Mouse (Mus musculus) G1E (cell line): ENCODE measurements around the gene Ctc1. TPM values are rescaled to one million over a fixed set of nuclear protein-coding genes. Genes with fewer than 3 reads are reported as not detected.

Experiments used
- ATAC-seq: 2 replicates; pipeline ENCODE4 v1.8.0; 2016; ENCODE audit warnings: mild to moderate bottlenecking; ENCODE audit not compliant: insufficient number of reproducible peaks, poor library complexity, low FRiP score, severe bottlenecking; ENCODE audit errors: extremely low read depth
- DNase-seq: peaks from one replicate; pipeline ENCODE4 v3.0.0; 2012; ENCODE audit warnings: low spot score
- H3K27me3 ChIP-seq: 2 replicates; pipeline ENCODE4 v1.6.1; 2012; ENCODE audit warnings: mild to moderate bottlenecking, low read length, inconsistent platforms; ENCODE audit not compliant: insufficient read depth
- H3K36me3 ChIP-seq: replicated peaks from 2 replicates; pipeline ENCODE3; 2012; ENCODE audit warnings: mild to moderate bottlenecking, inconsistent platforms
- H3K4me1 ChIP-seq: 2 replicates; pipeline ENCODE4 v1.6.1; 2012; ENCODE audit warnings: low read depth, low read length, inconsistent platforms, mixed read lengths; ENCODE audit not compliant: insufficient read depth
- H3K4me3 ChIP-seq: 2 replicates; pipeline ENCODE4 v1.5.1; 2012; ENCODE audit warnings: low read depth, mild to moderate bottlenecking, inconsistent platforms, low read length, moderate library complexity, mixed read lengths
- H3K9me3 ChIP-seq: replicated peaks from 2 replicates; pipeline ENCODE4 v1.6.1; 2012; ENCODE audit warnings: inconsistent platforms
- CTCF ChIP-seq: IDR thresholded peaks from 2 replicates; pipeline ENCODE4 v1.5.1; 2012; ENCODE audit warnings: low read depth, low read length, inconsistent platforms, mixed read lengths
- GATA1 ChIP-seq: IDR thresholded peaks from 2 replicates; pipeline ENCODE4 v1.6.1; 2012; ENCODE audit warnings: borderline replicate concordance, low read length, inconsistent platforms, mixed read lengths
- GATA2 ChIP-seq: IDR thresholded peaks from 2 replicates; pipeline ENCODE4 v1.6.1; 2012; ENCODE audit warnings: low read depth, low read length, inconsistent platforms, borderline replicate concordance
- POLR2AphosphoS5 ChIP-seq: IDR thresholded peaks from 2 replicates; pipeline ENCODE4 v1.6.1; 2012; ENCODE audit warnings: low read depth, low read length, inconsistent platforms; ENCODE audit not compliant: insufficient replicate concordance
- TAL1 ChIP-seq: conservative IDR thresholded peaks from 2 replicates; pipeline ENCODE4 v1.6.1; 2012; ENCODE audit warnings: low read depth, low read length, inconsistent platforms, mixed read lengths
- polyA plus RNA-seq: library from polyadenylated mRNA; stranded (reverse); fragments of >175 nt; gene quantifications from 2 replicates; pipeline ENCODE4 v1.2.3, GENCODE M21; 2012
- total RNA-seq, 2 experiments: library from RNA; stranded (forward) in 1 of 2; stranded (reverse) in 1 of 2; fragments of 200-1000 nt in 1 of 2; fragments of >200 nt in 1 of 2; fragmentation: Nextera tagmentation in 1 of 2; gene quantifications; 2 replicates each; pipeline ENCODE4 v1.2.3; 2014 to 2017

The Ctc1 gene
- total and polyA plus RNA-seq, 3 experiments = 19.9 to 104 (median 96.5) TPM

DNA sequence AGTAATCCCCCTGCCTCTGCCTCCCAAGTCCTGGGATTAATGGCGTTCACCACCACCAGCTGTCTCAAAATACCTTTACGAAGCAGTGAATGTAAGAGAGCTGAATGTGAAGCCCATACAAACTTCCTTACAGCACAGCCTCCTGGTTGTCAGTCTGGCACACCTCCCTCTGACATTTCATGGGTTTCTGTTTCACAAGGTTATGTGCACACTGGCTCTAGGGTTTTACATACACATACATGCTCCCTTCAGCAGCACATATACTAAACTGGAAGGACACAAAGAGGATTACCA, 59.0 kb downstream of the Ctc1 start:
- Histone ChIP-seq H3K4me3 (no peak overlapping the region), H3K36me3 (no peaks in the 10 kb centered on the region), H3K4me1 (peaks cover 61% of the 10 kb centered on the region), H3K9me3 (no peaks in the 10 kb centered on the region), H3K27me3 (0 out of 2 replicates have a peak, but pooled peaks cover 3% of the 10 kb centered on the region)
- DNase-seq (no peak), ATAC-seq (no peak)
- TF ChIP-seq CTCF = no peak
- no peak for TF ChIP-seq POLR2AphosphoS5
- TF ChIP-seq GATA1 = no peak
- no peak for TF ChIP-seq TAL1
- TF ChIP-seq GATA2 = no peak

DNA sequence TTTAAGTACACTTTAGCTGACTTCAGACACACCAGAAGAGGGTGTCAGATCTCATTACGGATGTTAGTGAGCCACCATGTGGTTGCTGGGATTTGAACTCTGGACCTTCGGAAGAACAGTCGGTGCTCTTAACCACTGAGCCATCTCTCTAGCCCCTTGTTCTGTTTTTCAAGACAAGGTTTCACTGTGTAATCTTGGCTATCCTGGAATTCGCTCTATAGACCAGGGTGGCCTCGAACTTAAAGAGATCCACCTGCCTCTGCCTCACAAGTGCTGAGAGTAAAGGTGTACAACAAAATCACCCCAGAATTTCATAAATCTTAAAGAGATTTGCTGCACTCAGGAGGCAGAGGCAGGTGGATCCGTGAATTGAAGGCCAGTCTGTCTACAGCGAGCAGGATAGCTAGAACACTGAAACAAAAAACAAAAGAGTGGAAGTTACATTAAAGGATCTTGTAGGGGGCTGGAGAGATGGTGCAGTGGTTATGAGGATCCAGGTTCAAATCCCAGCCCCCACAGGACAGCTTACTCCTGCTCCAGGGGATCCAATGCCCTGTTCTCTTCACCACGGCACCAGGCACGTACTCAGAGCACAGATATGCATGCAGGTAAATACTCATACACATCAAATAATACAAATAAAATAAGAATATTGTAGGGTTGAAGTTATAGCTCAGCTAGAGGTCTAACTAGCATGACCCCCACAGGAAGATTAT, 60.2 kb downstream of the Ctc1 start:
- H3K4me3 ChIP-seq = no peak overlapping the region
- H3K36me3 ChIP-seq = no peaks in the 10 kb centered on the region
- no peak for ATAC-seq
- no peaks in the 10 kb centered on the region for H3K9me3 ChIP-seq
- 0 out of 2 replicates have a peak, but pooled peaks cover 3% of the 10 kb centered on the region for H3K27me3 ChIP-seq
- DNase-seq = no peak
- peaks cover 58% of the 10 kb centered on the region for H3K4me1 ChIP-seq
- TF ChIP-seq POLR2AphosphoS5 (no peak), TAL1 (no peak), GATA1 (no peak), CTCF (no peak), GATA2 (no peak)

DNA sequence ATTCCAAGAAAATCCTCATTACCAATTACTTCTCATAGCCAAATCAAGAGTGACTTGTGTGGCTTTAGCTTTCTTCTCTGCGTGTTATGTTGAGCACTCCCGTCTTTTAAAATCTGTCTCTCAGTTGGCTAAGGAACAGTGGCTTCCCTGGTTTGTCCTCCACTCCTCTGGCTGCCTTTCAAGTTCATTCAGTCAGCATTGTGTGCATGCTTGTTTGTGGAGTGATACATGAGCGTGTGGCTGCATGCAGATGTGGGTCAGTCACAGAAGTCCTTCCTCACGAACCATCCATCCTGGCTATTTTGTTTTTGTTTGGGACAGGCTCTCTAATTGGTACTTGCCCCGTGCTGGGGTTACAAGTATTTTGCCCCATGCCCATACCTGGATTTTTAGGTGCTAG, 60.9 kb downstream of the Ctc1 start:
- DNase-seq (no peak), ATAC-seq (no peak)
- TF ChIP-seq GATA2 = no peak
- no peak for TF ChIP-seq GATA1
- no peak for TF ChIP-seq POLR2AphosphoS5
- no peak for TF ChIP-seq CTCF
- TF ChIP-seq TAL1 = no peak
- H3K9me3 ChIP-seq = no peaks in the 10 kb centered on the region
- H3K4me1 ChIP-seq = peaks cover 52% of the 10 kb centered on the region
- no peak overlapping the region for H3K4me3 ChIP-seq
- H3K36me3 ChIP-seq = no peaks in the 10 kb centered on the region
- peaks cover 8% of the 10 kb centered on the region for H3K27me3 ChIP-seq

DNA sequence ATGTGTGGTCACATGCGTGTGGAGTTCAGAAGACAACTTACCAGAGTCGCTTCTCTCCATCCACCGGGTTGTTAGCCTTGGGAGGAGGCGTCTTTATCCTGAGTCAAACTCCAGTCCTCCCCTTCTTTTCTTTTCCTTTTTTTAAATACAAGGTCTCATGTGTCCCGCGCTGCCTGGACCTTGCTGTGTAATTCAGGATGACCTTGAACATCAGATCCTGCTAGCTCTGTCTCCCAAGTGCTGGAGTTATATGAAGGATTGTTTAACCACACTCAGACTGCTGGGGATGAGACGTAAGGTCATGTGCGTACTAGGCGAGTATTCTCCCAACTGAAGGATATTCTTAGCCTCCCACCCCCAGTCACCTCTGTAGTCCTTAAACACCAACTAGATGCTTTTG, 61.6 kb downstream of the Ctc1 start:
- no peak for DNase-seq
- Histone ChIP-seq H3K27me3 (peaks cover 11% of the 10 kb centered on the region), H3K36me3 (no peaks in the 10 kb centered on the region), H3K4me1 (peaks cover 44% of the 10 kb centered on the region), H3K9me3 (no peaks in the 10 kb centered on the region), H3K4me3 (no peak overlapping the region)
- TF ChIP-seq GATA1 = no peak
- ATAC-seq = no peak

DNA sequence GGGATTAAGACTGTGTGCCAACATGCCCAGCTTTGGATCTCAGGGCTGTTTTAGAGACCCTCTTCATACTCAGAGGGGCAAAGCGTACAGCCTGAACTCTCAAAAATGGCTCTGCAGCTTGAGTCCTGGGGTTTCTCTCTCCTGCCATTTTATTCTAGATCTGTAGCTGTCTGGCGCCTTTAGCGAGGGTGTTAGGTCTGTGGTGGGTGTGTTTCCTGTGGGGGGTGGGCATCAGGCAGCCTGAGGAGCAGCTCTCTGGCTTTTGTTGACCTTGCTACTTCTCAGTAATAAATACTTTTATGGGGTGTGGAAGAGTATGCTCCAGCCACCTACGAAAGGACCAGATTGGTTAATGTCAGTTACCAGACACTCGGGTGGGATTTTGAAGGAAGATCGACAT, 62.3 kb downstream of the Ctc1 start:
- H3K4me1 ChIP-seq = peaks cover 40% of the 10 kb centered on the region

DNA sequence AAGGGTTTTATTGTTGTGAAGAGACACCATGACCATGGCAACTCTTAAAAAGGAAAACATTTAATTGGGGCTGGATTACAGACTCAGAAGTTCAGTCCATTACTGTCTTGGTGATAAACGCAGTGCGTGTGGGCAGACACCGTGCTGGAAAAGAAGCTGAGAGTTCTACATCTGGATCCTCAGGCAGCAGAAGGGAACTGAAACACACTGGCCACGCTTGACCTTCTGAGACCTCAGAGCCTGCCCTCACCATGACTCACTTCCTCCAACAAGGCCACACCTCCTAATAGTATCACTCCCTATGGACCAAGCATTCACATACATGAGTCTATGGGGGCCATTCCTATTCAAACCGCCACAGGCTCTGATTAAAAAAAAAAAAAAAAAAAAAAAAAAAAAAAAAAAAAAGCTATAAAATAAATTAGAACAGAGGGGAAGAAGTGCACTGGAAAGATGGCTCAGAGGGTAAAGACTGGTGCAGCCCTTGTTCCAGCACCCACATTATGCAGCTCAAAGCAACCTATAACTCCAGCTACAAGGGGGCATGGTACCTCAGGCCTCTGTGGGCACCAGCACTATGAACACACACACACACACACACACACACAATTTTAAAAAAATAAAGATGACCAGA, 63.2 kb downstream of the Ctc1 start:
- peaks cover 13% of the 10 kb centered on the region for H3K27me3 ChIP-seq
- no peak overlapping the region for H3K4me3 ChIP-seq
- TF ChIP-seq GATA1 = no peak
- TF ChIP-seq TAL1 = no peak
- TF ChIP-seq POLR2AphosphoS5 = no peak
- no peak for TF ChIP-seq GATA2
- TF ChIP-seq CTCF = no peak
- DNase-seq (no peak), ATAC-seq (no peak)
- no peaks in the 10 kb centered on the region for H3K9me3 ChIP-seq
- peaks cover 40% of the 10 kb centered on the region for H3K4me1 ChIP-seq
- no peaks in the 10 kb centered on the region for H3K36me3 ChIP-seq

More for the DNA sequence above, 62.3 kb downstream of the Ctc1 start:
- no peaks in the 10 kb centered on the region for H3K36me3 ChIP-seq
- no peak for TF ChIP-seq POLR2AphosphoS5
- TF ChIP-seq GATA2 = no peak
- no peak for TF ChIP-seq TAL1
- H3K4me3 ChIP-seq = no peak overlapping the region
- peaks cover 11% of the 10 kb centered on the region for H3K27me3 ChIP-seq
- DNase-seq (no peak), ATAC-seq (no peak)
- H3K9me3 ChIP-seq = no peaks in the 10 kb centered on the region

DNA sequence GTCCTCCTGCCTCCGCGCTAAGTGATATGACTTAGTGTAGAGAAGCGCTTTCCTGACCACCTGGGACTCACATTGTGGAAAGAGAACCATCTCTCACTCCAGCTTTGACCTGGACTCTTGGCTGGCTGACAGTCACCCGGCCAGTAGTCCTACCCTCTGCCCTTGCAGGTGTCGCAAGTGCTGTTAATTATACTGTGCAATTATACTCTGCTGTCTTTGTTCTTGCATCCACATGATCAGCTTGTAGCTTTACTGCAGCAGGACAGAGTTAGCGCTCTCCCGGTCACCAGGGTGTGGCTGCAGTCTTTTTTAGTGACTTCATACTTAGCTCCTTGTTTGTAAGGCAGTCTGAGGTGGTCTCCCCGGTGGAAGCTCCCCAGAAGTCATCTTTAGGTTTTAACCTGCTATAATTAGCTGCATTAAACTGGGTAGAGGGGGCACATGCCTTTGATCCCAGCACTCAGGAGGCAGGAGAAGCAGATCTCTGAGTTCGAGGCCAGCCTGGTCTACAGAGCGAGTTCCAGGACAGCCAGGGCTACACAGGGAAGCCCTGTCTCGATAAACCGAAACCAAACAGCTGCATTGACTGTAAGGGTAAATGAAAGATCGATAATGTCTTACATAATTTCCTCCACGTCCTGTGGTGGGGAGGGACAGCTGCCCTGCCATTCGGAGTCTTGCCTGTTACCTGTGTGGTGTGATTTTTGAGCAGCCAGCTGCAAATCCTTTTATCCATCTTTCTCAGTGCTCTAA, 64.6 kb downstream of the Ctc1 start:
- TF ChIP-seq GATA2 = no peak
- no peak for TF ChIP-seq CTCF
- no peak for TF ChIP-seq POLR2AphosphoS5
- TF ChIP-seq TAL1 = no peak
- TF ChIP-seq GATA1 = no peak
- H3K4me1 ChIP-seq = peaks cover 28% of the 10 kb centered on the region
- no peaks in the 10 kb centered on the region for H3K36me3 ChIP-seq
- no peak for ATAC-seq
- peaks cover 17% of the 10 kb centered on the region for H3K27me3 ChIP-seq
- no peak overlapping the region for H3K4me3 ChIP-seq
- no peaks in the 10 kb centered on the region for H3K9me3 ChIP-seq
- no peak for DNase-seq
